Mouse (Mus musculus): ENCODE measurements around the gene Gm20219.

Gm20219 gene

GRCm38 (mm10) chr17:56551841-56552581 is 2.2 kb downstream of the Gm20219 start:
- no peak for DNase-seq

GRCm38 (mm10) chr17:56550784-56551475 is 3.3 kb downstream of the Gm20219 start:
- no peak for DNase-seq

GRCm38 (mm10) chr17:56548605-56549105 is 5.5 kb downstream of the Gm20219 start:
- DNase-seq = no peak

DNA sequence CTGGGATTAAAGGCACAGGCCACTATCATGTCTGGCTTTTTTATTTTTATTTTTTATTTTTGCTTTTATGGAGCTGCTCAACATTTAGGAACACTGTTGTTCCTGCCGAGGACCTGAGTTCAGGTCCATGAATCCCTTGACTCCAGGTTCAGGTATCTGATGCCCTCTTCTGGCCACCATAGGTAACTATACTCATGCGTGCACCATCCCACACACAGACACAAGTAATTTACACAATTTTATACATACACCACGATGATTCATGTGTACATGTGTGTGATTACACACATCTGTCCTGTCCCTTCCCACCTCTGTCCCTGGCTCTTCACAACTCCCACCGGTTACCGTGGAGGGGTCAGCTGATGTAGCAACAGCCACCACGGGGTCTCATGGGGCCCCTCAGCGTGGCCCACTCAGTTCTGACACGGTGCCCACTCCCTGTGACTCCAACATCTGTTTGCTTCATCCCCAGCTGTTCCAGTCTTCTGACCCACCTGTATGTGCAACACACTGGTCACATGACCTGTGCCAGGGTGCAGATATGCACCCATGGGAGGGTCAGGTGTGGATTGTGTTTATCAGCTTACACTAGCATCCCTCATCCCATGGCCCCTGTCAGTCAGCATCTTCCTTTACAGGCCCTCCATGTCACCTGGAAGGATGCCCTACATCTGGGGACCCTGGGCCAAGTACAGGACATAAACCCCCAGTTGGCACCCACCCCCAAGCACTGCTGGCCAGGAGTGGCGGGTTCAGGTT is 6.2 kb downstream of the Gm20219 start:
- DNase-seq = no peak

DNA sequence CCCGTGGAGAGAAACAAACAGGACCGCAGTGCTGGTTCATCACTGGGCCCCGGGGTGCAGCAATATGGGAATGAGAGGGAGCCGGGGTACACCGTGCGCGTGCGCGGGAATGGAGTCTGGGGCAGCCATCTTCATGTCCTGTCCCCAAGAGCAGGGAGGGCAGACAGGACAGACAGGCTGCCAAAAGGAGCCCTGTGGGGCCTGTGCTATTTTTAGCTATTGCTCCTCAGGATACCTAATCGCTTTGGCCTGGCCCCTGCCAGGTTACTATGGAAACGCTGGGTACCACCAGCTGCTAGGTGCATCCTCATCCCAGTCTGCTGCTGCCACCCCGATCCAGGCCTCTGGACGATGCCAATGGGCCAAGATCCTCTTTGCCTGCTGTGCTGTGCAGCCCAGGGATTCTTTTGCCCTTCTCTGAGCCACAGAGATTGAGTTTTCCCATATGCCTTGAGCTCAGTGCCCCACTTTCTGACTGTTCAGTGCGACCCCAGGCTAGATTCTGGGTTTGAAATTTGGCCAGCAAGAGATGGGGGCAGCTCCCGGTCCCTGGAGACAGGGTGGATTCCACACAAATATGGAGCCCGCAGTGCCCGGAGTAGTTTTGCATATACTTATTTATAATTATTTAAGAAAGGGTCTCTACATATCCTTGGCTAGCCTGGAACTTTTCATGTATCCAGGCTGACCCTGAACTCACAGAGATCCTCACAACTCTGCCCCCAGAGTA is 6.9 kb downstream of the Gm20219 start:
- no peak for DNase-seq

DNA sequence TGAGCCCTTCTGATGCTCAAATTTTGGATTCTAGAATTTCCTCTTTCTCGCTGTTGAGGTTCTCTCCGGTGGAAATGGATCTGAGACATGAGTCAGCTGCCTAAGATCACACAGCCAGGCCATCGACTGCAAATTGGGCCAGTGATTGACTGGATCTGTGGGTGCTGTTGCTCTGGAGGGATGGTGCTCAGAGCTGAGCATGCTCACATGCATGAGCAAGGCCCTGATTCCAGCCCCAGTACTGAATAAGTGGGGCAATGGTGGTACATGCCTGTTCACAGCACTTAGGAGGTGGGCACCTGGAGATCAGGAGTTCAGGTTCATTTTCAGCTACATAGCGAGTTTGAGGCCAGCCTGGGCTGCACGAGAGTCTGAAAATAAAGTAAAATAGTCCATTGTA is 7.6 kb downstream of the Gm20219 start:
- no peak for DNase-seq

- no peak for DNase-seq
These were observed 8.2 kb downstream of the Gm20219 start for GRCm38 (mm10) chr17:56545945-56546344.

DNA sequence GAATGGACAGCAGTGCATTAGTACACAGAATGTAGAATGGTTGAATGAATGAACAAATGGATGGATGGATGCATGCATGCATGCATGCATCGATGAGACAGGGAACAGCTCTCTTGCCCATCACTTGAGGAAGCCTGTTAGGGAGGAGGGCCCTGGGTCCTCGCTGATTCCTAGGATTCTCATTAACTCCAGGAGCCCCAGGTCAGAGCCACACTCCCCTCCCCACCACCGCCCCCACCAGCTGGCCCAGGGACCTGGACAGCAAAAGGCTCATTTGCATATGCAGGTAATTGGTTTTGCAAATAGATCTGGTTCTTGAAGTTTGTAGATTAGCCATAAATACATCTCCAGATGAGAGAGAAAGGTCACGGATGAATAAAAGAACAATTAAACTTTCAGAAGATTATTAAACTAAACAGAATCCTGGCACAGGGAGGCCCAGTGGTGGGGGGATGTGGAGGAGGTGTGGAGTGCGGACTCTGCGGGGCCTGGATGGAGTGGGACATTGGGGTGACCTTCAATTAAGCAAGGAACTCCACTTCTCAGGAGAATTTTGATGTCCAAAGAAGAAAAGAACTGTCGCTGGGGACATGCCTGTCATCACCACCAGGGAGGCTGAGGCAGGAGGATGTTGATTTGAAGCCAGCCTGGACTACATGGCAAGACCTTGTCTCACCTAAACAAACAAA is 9.3 kb downstream of the Gm20219 start:
- DNase-seq = no peak

DNA sequence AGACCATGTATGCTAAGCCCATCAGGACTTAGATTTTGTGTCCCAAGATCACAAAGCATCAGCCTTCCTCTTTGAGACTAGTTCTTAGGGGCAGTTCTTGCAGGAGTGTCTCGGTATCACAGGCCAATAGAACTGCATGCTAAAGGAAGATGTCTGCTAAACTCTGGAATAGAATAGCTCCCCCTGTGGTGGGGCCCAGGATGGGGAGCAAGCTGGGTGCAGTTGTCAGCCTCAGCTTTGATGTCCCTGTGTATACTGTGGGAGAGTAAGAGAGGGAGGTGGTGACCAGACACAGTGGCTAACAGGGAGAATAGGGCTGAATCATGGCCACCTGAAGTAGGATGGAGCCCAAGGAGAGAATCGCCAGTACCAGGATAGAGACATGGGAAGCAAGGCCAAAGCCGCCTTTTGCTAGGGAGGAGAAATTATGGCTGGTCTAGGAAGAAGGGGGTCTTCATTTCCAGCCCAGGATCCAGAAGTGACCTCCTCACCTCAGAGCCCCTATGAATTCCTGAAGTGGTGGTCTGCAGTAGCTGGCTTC is 10.4 kb downstream of the Gm20219 start:
- DNase-seq = no peak

DNA sequence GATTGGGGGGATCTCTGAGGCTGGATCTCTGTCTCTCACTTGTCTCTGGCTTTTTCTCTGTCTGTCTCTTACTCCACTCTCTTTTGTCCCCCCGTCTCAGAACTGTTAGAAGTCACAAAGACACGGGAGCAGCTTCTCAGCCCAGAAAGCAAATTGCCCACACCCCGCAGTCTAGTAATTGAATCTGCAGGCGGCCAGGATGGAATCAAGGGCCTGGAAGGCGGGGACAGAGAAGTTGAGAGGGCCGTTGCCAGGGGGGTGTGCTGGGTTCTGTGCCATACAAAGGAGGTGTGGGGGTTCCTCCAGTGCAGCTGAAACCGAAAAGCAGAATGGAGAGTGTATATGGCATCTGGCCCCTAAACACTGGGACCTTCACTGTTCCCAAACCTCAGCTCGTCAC is 11.5 kb downstream of the Gm20219 start:
- DNase-seq = no peak

GRCm38 (mm10) chr17:56540562-56540975 is 13.6 kb downstream of the Gm20219 start:
- DNase-seq = no peak

- DNase-seq = no peak
These were observed 16.3 kb downstream of the Gm20219 start for GRCm38 (mm10) chr17:56537912-56538311.

DNA sequence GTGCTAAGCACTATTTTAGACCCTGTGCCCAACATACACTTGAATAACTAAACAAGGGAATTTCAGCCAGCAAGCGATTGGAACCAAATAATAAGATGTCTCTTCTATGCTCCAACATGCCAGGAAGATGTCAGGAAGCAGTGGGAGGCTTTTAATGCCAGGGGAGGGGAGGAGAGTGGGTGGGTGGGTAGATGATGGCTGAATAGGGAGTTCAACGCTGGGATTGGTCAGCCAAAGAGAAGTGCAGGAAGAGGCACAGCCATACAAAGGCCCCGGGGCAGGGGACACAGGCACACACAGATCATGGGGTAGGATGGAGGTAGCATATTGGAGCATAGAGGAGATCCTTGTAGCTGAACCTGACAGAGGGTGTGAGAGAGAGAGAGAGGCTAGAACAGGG is 17.3 kb downstream of the Gm20219 start:
- no peak for DNase-seq

DNA sequence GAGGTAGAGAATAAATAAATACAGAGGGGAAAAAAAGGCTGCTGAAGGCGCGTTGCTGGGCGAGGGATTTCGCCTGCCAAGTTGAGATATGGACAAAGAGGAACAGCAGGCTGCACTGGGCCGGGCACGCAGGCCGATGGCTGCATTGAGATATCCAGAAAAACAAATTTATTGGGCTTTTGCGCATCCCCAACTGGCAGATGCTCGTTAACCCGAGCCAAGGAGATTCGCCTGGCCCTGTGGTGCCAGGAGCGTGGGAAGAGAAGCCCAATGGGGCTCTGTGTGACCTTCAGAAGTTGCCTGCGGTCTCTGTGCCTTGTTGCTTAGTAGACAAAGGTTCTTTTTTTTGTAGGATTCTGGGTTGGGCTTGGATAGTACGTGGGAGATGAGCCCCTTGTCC is 18.0 kb downstream of the Gm20219 start:
- no peak for DNase-seq

DNA sequence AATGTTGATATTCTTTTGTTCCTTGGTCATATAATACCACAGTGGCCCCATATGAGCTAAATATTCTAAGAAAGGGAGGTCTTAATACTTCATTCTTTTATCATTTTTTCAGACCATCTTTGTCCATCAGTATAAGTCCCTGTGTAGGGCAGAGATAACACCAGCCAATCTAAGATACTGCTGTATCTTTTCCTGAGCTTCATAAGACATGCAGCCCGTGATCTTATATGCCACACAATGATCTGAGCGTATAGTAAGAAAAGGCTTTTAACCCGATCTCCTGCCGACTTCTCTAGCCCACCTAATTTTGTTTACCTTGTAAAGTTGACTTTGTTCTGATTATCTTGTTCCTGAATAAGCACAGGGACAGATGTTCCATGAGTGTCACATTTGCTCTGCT is 29.2 kb downstream of the Gm20219 start:
- no peak for DNase-seq

GRCm38 (mm10) chr17:56522744-56523143 is 31.4 kb downstream of the Gm20219 start:
- no peak for DNase-seq

DNA sequence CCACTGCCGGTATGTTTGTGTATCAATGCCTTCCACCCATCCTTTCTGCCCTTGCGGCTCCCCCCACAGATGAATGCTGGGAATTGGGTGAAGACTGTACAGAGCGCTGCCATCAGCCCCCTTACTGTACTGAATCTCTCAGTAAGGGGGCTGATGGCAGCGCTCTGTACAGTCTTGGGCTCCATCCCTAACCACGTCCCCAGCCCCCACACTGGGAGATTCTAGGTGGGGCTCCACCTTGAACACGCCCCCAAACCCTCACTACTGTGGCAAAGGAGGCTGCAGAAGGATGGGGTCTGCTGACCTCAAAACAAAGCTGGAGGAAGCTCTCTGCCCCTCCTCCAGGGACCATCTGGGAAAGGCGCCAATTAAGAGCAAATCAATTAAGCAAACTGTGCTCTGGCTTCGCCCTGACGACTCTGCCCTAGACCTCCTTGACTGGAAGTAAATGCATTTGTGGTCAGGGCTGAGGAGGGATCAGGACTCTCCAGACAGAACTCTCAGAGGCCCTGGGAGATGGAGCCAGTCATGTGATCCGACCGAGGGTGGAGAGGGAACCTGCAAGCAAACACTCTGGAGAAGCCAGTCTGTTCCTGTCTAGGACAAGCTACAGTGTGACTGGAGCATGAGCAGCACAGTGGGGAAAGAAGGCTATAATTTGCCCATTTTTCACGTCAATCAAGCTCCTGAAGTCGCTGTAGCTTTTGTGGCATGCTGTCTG is 38.3 kb downstream of the Gm20219 start:
- DNase-seq = no peak

- no peak for DNase-seq
These were observed 39.3 kb downstream of the Gm20219 start for GRCm38 (mm10) chr17:56514916-56515315.

- DNase-seq = no peak
These were observed 39.9 kb downstream of the Gm20219 start for GRCm38 (mm10) chr17:56514330-56514729.

GRCm38 (mm10) chr17:56512310-56512709 is 41.9 kb downstream of the Gm20219 start, which contains the start of gene Znrf4:
Gene Znrf4 (minus strand): TSS chr17:56512431.
- DNase-seq = no peak

DNA sequence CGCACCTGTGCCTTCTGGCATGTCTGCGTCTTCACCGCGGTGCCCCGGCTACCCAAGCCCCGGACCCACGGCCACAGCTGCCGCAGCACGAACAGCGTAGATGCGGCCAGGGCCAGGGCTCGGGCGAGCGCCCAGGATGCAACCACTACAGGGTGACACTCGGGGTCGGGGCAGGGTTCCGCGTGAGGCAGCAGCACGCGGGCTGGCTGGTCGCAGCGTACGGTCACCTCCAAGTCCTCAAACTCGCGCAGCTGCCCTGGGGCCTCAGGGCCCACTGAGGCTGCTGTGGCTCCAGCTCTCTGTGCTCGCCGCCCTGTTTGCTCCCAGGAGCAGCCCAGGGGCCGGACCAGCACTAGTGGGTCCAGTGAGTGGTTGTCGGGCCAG is 42.5 kb downstream of the Gm20219 start:
- no peak for DNase-seq
